Mouse (Mus musculus) heart, postnatal 25 days (tissue): ENCODE measurements at regions not wholly inside any gene's neighbourhood (a gene's known extent, or its start where the extent isn't known, plus 50 kb on each side); places are given as distances from the start of the nearest gene placed in this dataset.

ENCODE experiments used
- DNase-seq: peaks from one replicate; pipeline ENCODE4 v3.0.0; 2022; ENCODE audit warnings: low spot score
- intact Hi-C: fragments of 180-260 bp; cut with DNase I; formaldehyde crosslinking; loops from one replicate; pipeline ENCODE4 v1.15.1; 2025

DNA sequence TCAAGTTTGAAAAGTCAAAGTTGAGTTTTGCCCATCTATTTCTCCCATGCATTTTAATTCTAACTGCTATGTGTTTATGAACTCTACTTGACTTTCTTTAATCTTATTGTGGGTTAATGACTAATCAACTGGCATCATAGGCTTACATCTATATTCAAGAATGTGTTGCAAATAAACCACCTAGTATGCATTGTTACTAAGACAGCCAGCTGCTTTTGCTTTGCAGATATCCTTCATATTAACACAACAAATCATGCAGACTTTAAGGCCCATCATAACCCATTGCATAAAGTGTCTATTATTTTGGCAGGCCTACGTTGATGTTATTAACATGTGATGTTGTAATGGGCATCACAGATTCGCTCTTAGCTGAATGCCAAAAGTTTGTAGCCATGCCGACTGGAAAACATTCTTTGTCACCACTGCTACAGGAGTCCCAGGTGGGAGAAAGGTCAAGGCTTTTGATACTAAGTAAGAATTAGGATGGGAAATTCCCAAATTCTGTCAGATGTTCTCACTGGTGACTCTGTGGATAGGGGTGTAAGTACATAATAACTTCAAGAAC lies 394.3 kb upstream of the Jag1 start:
- DNase-seq, result no peak
- intact Hi-C loops, result no loop called here

DNA sequence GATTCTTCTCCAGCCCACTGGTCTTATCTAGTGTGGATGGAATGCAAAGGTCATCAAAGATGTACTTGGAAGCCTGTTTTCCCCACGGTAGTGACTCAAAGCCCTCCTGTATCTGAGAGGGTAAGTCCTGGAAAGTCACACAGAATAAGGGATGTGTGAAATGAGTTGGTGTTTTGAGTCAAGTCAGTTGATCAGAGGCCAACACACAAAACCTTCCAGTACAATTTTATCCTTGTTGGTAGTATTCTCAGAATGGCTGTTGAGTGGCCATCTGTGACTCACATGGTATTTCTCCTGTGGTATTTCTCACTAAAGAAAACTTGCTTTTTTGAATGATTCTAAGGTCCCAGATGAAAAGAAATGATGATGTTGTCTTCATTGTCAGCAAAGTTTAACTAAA lies 384.8 kb upstream of the Jag1 start:
- no peak for DNase-seq
- intact Hi-C loops, result no loop called here

DNA sequence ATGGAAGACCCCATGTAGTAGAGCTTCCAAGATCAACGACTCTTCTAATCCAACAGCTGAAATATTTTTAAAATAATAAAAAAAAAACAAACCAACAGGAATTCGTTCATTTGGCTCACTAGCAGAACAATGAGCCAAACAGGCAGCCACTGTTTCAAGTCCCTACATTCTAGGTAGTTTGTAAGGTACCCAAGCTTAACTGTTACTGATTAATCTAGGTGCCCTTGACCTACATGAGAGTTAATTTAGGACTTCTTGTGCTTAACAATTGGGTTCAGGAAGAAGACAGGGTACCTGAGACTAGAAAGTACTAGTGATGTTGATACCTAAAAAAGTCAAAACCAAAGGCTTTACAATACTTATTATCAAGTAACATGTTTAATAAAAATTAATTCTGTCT lies 381.2 kb upstream of the Jag1 start:
- intact Hi-C loops, result no loop called here
- no peak for DNase-seq

DNA sequence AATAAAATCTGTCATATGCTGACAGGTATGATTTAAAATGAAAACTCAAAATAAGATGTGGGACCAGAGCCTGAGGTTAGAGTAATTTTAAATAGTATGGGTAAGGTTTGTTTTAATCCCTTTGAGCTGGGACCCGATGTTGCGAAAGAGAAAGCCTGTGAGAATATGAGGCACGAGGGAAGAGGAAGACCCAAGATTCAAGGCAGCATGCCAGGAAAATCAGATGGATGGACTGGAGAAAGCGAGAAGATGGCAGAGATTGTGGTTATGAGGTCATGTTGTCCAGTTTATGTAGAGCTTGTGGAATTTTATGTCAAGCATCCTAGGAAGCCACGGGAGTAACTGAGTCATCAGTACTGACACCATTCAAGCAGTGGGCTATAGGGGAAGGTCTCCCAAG lies 377.2 kb upstream of the Jag1 start:
- DNase-seq, result no peak
- intact Hi-C loops, result no loop called here

DNA sequence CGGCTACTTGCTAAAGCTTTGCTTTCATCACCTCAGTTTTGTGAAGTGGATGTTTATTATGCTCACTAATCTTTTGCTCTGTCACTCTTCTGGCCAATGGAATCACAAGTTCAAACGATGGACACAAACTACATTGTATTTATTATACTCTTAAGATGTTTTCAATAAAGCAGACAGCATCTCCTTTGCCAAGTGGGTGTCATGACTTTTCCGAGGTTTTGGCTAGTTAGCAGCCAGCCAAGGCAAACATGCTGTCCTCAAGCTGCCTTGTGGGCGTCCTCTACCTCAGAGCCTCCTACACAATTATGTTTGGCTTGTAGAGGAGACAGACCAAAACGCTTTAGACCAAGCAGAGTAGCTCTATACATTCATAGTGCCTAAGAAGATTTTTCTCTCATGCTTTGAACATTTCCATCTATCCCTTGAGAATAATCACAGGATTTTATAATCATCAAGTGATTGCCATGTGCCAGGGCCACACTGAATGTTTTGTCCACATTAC lies 372.8 kb upstream of the Jag1 start:
- no peak for DNase-seq

DNA sequence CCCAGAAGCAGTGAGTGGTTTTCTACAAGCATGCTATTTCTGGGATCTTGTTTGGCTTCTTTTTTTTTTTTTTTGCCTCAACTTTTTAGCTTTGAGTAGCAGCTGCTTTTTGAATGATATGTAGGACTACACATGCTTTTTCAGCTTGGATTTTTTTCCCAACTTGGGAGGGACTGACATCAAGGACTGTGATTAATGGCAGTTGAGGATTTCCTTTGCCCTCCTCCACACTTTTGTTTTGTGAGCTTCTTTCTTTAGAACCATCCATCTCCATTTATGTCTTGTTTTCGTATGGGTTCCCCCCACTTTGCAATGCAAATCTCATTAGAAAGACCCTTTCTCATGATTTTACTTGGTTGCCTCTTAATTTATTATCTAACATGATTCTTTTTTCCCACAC lies 352.3 kb upstream of the Jag1 start:
- intact Hi-C loops, result no loop called here
- DNase-seq, result no peak

More for the DNA sequence above, 372.8 kb upstream of the Jag1 start:
- intact Hi-C loops, result no loop called here

DNA sequence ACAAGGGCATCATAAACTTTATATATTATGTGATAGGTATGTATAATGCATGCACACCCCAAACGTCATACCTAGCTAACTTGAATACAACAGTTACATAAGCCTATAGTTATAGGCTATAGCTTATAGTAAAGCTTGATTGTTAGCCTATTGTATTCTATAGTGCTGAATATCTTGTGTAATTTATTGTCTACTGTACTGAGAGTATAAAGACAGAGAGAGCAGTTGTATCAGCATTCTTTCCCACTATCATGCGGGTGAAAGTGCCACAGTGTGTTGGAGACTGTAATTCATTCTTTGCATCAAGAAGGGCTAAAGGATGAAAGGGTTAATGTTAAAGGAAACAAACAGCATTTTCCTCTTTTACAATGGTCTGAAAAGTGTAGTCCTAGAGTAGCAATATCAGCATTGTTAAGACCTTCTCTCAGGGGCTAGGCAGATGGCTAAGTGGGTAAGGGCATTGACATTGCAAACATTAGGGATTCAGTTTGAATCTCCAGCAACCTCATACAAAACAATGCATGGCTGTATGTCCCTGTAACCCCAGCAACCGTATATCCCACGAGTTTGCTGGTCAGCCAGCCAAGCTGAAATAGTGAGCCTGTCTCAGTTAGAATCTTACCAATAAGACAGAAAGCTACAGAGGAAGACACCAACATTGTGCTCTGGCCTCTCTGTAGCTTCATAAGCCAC lies 340.8 kb upstream of the Jag1 start:
- intact Hi-C loops, result no loop called here
- no peak for DNase-seq

DNA sequence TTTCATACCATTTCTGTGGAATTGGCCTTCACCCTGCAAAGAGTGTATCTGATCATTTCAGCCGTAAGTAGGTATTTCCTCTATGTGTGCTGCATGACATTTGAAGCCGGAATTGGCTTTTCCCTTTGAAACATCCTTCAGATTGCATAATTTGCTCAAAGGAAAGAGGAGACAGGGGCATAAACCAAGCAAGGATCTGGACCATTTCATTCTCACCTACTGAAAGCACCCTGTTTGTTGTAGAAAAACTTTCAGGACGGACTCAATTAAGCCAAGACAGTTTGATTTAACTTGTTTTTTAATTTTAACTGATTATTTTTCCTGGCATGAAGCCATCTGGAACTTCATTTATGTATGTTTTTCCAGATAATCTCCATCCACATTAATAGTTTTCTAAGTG lies 340.0 kb upstream of the Jag1 start:
- no peak for DNase-seq
- intact Hi-C loops, result no loop called here

DNA sequence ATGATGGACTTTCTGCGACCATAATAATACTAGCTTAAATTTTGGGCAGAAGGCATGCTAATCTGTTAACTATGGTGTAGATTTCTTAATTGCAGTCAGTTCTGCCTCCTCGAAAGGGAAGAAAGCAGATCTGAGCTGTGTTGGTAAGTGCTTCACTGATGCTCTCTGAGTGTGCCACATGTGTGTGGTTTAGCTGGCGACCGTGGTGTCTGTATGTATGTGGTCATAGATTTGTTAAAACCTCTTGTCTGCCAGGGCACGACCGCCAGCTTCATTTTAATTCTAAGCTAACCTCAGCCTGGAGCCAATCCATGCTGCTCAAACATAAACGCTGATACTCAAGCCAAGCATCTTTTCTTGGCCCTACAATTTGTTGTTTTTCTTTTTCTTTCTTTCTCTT lies 330.5 kb upstream of the Jag1 start:
- intact Hi-C loops, result no loop called here
- DNase-seq, result no peak

DNA sequence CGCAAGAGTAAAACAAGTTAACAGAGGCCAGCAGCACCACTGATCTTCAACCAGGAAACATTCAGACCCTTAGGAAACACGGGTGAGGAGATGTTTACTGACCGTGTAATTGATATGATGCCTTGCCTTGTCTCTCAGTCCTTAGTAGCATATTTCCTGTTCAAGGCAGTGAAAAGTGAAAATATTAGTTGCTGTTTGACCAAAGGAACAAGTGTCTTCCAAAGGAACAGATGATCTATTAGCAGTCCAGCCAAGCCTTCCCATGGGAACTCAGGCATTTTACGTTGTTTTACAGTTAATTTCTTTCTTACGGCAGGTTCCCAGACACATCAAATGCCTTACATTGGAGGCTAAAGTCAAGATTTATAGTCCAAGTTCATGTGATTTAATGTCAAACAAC lies 321.3 kb upstream of the Jag1 start:
- intact Hi-C loops, result no loop called here
- no peak for DNase-seq

DNA sequence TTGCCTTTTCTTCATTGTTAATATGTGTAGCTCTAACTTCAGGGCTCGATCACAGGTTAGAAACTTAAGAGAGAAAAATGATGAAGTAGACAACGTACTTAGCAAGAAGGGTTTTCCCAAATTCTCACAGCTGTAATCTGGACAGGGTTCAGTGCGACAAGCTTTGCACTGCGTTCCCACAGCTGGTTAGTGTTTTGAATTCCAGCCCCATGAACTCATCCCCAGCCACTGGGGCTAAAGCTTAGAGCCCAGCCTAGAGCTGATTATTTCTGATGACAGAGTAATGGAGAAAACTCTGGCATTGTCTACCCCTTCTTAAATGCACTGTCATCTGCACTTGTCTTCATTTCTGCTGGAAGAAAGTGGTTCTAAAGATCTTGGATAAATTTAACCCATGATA lies 319.7 kb upstream of the Jag1 start:
- intact Hi-C loops, result no loop called here
- peak; percentile 19 for DNase-seq

DNA sequence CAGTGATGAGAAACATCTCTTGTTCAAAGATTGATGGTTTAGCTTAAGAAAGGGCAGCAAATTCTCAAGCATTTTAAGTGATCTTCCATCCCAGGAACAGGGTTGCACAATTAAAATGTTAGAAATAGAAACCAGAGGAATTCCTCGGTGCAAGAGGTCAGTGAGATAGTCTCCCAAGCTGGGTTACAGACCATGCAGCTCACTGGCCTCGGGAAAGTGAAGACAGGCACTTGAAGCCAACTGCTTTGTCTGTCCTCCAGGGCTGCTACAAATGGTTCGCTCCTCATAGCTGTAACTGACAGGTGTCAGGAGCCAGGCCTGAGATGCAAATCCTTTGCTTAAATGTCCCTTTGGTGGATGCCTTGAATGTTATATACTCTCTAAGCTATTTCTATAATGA lies 306.2 kb upstream of the Jag1 start:
- DNase-seq, result no peak
- intact Hi-C loops, result loop anchor here (10.0 kb wide), 1 partner anchor 242 kb away; no protein-coding TSS in a partner anchor

DNA sequence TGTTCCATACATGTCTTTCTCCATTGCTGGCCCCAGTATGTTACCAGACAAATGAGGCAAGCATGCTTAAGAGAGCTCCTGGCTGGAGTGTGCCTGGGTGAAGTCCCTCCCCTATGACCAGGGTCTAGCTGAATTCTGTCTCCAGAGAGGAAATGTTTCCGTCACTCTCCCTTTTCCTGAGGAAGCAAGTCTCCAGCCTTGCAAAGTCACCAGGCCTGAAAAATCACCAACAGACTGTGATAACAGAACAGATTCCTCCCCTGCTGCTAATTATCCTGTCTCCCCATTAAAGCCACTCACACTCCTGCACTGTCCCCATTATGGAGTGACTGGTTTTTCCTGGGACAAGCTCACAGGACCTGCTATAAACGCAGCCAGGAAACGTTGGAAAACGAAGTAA lies 303.2 kb upstream of the Jag1 start:
- intact Hi-C loops, result loop anchor here (10.0 kb wide), 3 partner anchors 245 to 425 kb away; partner anchors contain the start of gene Jag1
- peak; percentile 13 for DNase-seq

DNA sequence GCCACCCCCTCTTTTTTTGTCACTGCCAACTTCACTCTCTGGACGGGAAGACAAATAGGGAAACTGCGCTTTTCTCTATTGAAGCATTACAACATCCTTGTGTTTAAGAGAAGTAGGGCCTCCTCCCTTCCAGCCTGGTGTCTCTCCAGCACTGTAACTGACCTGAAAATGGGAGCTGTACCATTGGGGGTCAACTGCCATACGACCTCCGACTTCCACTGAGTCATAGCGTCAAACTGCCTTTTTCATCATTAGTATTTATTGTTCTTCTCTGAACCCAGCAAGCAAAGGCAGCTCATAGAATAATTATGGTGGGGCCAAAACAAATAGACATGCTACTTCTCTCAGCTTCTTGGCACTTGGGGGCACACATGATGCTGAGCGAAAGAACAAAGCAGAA lies 301.2 kb upstream of the Jag1 start:
- intact Hi-C loops, result loop anchor here (10.0 kb wide), 2 partner anchors 303 to 423 kb away; partner anchors contain the start of gene Jag1
- DNase-seq, result no peak

DNA sequence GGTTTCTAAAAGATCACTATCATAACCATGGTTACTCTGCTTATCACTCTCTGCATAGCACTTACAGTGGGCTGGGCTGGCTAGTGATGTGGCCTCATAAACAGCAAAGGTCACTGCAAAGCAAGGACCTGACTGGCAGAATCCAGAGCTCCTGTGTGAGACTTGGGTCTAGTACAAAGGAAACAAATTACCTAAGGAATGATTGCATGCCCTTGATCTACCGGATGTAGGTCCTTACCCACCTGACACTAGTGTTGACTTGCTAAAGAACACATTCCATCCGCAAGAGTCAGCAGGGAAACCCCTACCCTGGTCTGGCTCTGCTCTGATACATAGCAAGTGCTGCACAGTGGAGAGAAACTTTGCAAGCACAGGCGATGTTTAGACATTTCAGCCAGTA lies 297.0 kb upstream of the Jag1 start:
- no peak for DNase-seq
- intact Hi-C loops, result loop anchor here (10.0 kb wide), 2 partner anchors 299 to 419 kb away; partner anchors contain the start of gene Jag1

DNA sequence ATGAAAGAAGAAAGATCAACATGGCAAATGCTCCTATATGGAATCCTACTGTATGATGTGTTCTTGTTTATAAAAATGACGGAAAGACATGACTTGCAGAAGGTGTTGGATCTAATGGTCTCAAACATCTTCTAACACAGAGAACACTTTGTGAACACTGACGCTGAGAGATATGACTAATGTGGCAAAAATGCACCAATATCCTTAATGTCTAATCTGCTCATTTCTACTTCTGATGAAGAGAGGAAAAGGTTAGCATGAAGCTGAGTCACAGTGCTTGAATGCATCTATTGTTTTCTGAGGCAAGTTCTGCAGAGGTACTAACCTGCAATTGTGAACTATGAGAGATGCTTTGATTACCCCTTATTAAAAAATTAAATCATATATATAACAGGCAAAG lies 293.2 kb upstream of the Jag1 start:
- intact Hi-C loops, result loop anchor here (10.0 kb wide), 2 partner anchors 295 to 415 kb away; partner anchors contain the start of gene Jag1

DNA sequence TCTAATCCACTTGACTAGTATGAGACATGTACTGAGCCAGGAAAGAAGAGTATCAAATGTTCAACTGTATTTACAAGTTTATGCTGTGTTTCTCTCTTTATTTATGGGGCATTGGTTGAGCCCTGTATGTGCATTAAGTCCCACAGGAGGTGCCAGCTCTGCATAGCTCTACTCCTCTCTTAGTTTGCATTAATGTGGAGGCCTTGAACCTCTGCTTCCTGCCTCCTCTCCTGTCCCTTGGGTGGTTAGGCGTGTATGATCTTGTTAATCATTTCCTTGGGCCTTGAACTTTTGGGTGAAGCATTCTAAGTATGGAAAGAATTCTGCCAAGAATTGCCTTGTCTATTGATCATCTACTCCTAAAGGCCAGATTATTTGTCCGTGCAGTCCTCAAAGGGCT lies 291.9 kb upstream of the Jag1 start:
- DNase-seq, result no peak
- intact Hi-C loops, result no loop called here

More for the DNA sequence above, 293.2 kb upstream of the Jag1 start:
- no peak for DNase-seq

DNA sequence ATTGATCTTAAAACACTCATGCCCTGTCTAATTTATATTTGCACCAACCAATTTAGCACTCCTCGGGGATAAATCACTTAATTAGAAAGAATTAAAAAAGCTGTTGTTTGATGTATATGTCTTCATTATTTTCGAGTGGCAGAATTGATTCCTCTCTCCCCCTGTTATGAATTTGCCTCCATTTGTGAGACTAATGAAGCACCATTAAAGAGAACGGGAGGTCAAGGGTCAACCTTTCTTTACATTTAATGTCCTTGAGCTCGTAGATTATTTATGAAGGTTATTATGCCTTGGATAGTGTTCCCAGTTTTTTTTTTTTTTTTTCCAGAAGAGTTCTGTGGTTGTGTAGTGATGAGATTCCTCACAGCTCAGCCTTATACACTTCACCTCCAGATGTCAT lies 277.0 kb upstream of the Jag1 start:
- intact Hi-C loops, result no loop called here
- DNase-seq, result no peak

DNA sequence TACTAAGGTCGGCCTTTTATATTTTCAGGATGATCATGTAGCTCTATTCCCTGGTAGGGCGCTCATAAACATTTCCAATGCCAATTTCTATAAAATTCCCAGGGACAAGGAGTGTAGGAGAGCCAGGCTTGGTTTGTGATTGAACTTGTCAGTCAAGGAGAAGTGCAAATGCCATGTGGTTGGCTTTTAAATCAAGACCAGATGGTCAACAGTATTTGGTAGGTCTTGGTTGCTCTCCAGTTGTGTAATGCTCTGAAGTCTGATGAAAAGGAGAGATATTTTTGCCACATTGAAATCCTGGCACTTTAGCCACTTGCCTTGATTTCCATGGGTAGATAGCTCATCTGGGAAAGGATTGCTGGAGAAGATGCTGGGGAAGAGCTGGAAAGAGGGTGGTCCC lies 263.4 kb upstream of the Jag1 start:
- intact Hi-C loops, result no loop called here
- DNase-seq, result no peak

DNA sequence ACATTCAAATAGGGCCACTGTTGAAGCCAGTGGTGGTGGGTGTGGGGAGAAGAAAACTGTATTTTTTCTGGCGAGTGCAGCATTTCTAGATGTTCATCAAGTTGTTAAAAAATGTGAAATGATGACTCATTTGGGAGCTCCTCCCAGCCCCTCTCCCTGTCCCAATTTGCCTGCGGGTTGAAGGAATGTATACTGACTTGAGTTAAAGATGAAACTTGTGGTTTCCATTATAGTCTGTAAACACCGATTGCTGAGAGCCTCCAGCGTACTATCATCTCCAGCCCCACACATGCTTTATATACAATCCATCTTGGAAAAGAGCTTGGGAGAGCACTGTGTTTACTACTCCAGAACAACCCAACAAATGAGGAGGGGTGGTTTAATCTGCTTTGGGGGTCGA lies 258.9 kb upstream of the Jag1 start:
- intact Hi-C loops, result no loop called here
- DNase-seq, result no peak

DNA sequence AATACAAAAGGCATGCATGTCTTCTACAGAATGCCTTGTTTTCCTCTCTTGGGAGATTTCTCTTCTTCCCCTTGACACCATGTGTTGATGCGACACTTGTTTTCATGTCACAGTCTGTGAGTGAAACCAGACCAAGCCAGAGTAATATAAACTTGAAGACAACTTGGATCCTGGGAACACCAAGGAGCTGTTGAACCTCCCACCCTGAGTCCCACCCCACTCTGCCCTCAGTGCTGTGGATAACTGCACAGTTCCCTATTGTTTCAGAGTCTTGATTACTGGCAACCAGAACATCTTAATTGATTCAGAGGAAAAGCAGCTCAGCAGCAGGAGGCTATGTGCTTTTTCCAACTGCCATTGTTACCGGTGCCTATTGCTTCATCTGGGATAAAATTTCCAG lies 254.6 kb upstream of the Jag1 start:
- intact Hi-C loops, result no loop called here
- DNase-seq, result no peak

DNA sequence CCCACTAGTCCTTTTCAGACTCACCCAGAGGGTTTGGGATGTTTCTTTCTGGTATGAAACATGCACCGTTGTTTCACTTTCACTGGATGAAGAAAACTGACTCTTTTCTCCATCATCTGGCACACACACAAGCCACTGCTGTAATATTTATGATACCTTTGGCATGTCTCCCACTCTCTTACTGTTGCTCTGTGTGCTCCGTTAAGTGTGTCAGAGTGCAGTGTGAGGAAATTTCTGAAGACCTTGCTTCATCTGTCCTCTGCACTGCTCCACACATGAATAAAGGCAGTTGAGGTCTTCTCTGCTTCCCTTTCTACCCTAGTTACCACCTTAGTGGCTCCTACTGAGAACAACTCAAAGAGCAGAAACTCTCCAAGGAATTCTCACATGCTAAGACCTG lies 246.6 kb upstream of the Jag1 start:
- intact Hi-C loops, result no loop called here
- no peak for DNase-seq
